16 mouse cellular contexts compared by ENCODE assay signal in the genomic region with DNA sequence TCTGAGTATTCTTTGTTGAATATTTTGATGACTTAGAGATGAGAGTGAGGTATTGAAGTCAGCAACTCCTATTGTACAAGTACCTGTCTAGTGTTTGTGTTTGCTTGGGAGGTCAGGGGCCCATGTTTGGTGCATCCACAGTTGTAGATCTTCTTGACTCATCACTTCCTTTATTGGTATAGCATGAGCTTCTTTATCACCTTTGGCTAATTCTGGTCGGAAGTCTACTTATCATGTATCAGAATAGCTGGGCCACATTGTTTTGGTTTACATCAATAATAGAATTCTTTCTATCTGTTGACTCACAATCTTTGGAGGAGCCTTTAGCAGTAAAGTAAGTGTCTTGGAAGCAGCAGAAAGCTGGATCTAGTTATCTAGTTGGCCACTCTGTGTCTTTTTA.
"Had no signal": no experiment of that assay in that cellular context is flagged by ENCODE, and none has a peak within 500 bp of the region (broad histone marks: within the 10 kb centered on the region; RNA-seq: fewer than 3 reads in every experiment).

No protein-coding gene starts in this region.

- H3K4me2 ChIP-seq: neural tube, embryonic 13.5 days; neural tube, embryonic 15.5 days; stomach, embryonic 15.5 days had no signal

- H3K27ac ChIP-seq: neural tube, embryonic 13.5 days; neural tube, embryonic 15.5 days; stomach, embryonic 15.5 days; stomach, postnatal 0 days had no signal

- H3K9ac ChIP-seq: neural tube, embryonic 13.5 days; neural tube, embryonic 15.5 days; stomach, embryonic 15.5 days had no signal

- H3K9me3 ChIP-seq: neural tube, embryonic 13.5 days; neural tube, embryonic 15.5 days; stomach, embryonic 15.5 days had no signal

- H3K36me3 ChIP-seq: neural tube, embryonic 13.5 days; neural tube, embryonic 15.5 days; stomach, embryonic 15.5 days had no signal

- H3K4me3 ChIP-seq: neural tube, embryonic 13.5 days; neural tube, embryonic 15.5 days; stomach, embryonic 15.5 days had no signal

- H3K4me1 ChIP-seq: stomach, embryonic 15.5 days had no signal

- DNase-seq: retina, postnatal 1 day; right cerebral cortex, adult 18-20 months; right cerebral cortex, postnatal 14 days; right cerebral cortex, postnatal 25 days; right cerebral cortex, postnatal 4 days; spleen, adult 18-20 months; thymus, adult 18-20 months; thymus, adult 2 months; thymus, postnatal 14 days; thymus, postnatal 25 days; thymus, postnatal 36 days; thymus, postnatal 4 days had no signal

- H3K27me3 ChIP-seq: neural tube, embryonic 13.5 days; neural tube, embryonic 15.5 days; stomach, embryonic 15.5 days had no signal
